Mouse (Mus musculus) C2C12 (cell line): ENCODE data around the gene Cfap298.

Experiments
- CTCF ChIP-seq: IDR thresholded peaks from one replicate; pipeline ENCODE4 v1.5.1; 2011; ENCODE audit not compliant: control insufficient read depth, insufficient read depth, insufficient read length
- MAX ChIP-seq: IDR thresholded peaks from one replicate; pipeline ENCODE4 v1.6.1; 2011; ENCODE audit warnings: mild to moderate bottlenecking, control low read depth

DNA sequence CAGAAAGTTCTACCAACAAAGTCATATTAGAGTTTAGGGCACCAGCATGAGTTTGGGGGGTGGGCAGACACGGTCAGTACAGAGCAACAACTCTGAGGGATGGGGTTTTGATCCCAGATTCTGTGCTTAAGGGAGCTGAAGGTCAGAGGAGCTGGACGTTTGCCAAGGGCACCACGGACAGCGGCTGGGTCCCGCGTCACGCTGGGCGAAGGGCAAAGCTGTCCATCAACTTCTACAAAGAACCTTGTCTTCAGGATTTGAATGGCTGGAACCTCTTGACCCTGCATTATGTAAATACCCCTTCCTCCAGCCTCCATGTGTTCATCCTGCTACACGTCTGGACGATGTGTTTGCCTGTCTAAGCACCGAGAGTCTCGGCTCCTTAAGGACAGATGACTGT lies 35.4 kb downstream of the Cfap298 start:
- TF ChIP-seq CTCF (no peak), MAX (no peak)
